Mouse (Mus musculus) midbrain, embryonic 12.5 days (tissue): Measurements from ENCODE around the gene Appbp2. TPM values are rescaled to one million over a fixed set of nuclear protein-coding genes. Genes with fewer than 3 reads are reported as not detected.
A peak's percentile ranks its signal among the peaks of the same experiment; 100 is the strongest.

Experiments
- ATAC-seq: fragments of 200-750 bp; cut with Nextera tagmentation; 2 replicates; pipeline ENCODE4 v1.8.0; 2017; ENCODE audit warnings: low read depth, moderate TSS enrichment, moderate library complexity; ENCODE audit not compliant: low FRiP score
- H3K27ac ChIP-seq: fragments of 300-500 bp; sonication (generic); replicated peaks from 2 replicates; pipeline ENCODE4 v1.5.1; 2016; ENCODE audit warnings: mild to moderate bottlenecking
- H3K27me3 ChIP-seq: fragments of 300-500 bp; sonication (generic); 2 replicates; pipeline ENCODE4 v1.6.1; 2016; ENCODE audit warnings: mild to moderate bottlenecking
- H3K36me3 ChIP-seq: fragments of 300-500 bp; sonication (generic); 2 replicates; pipeline ENCODE4 v1.6.1; 2016
- H3K4me1 ChIP-seq: fragments of 300-500 bp; sonication (generic); 2 replicates; pipeline ENCODE4 v1.6.1; 2016
- H3K4me2 ChIP-seq: fragments of 300-500 bp; sonication (generic); replicated peaks from 2 replicates; pipeline ENCODE4 v1.6.1; 2016; ENCODE audit warnings: mild to moderate bottlenecking, moderate library complexity
- H3K4me3 ChIP-seq: fragments of 300-500 bp; sonication (generic); 2 replicates; pipeline ENCODE4 v1.5.1; 2016; ENCODE audit warnings: mild to moderate bottlenecking
- H3K9ac ChIP-seq: fragments of 300-500 bp; sonication (generic); replicated peaks from 2 replicates; pipeline ENCODE4 v1.6.1; 2016; ENCODE audit warnings: mild to moderate bottlenecking, moderate library complexity
- H3K9me3 ChIP-seq: fragments of 300-500 bp; sonication (generic); 2 replicates; pipeline ENCODE4 v1.6.1; 2016; ENCODE audit warnings: mild to moderate bottlenecking
- WGBS: fragments of 180-500 bp; shearing (Covaris S2); methylation state at CpG from one replicate; pipeline ENCODE4 v1.1.7; 2016; 5-methylcytosine and 5-hydroxymethylcytosine counted together
- polyA plus RNA-seq: library from polyadenylated mRNA; unstranded; fragments of >200 nt; fragmentation: Nextera tagmentation; extraction: Ambion mirVana; gene quantifications from 2 replicates; pipeline ENCODE4 v1.2.1, GENCODE M21; 2016

Gene Appbp2
- 55.8 and 56.0 TPM in 2 replicates for polyA plus RNA-seq

- 6% methylated on average over 47 of the region's 48 CpGs for WGBS
- Histone ChIP-seq H3K9me3 (no peaks in the 10 kb centered on the region), H3K4me3 (peak within 1 kb of the TSS; percentile 89), H3K9ac (peak within 1 kb of the TSS; percentile 87), H3K27ac (peak within 1 kb of the TSS; percentile 100), H3K4me1 (peaks cover 12% of the 10 kb centered on the region), H3K36me3 (peaks cover 7% of the 10 kb centered on the region; the same call in 1 of the 2 replicates), H3K27me3 (no peaks in the 10 kb centered on the region), H3K4me2 (peak within 1 kb of the TSS; percentile 71)
- peak; percentile 97 for ATAC-seq
Observed at GRCm38 (mm10) chr11:85234990-85235841, at the start of gene Appbp2. Gene Appbp2, minus strand, starts transcription at chr11:85235130.

- H3K9me3 ChIP-seq: no peaks in the 10 kb centered on the region
- no peaks in the 10 kb centered on the region for H3K27me3 ChIP-seq
- no peaks in the 10 kb centered on the region for H3K4me1 ChIP-seq
- no peak overlapping the region for H3K4me2 ChIP-seq
- H3K9ac ChIP-seq: no peak overlapping the region
- H3K4me3 ChIP-seq: no peak overlapping the region
- ATAC-seq: no peak
- no peak overlapping the region for H3K27ac ChIP-seq
- 77% methylated on average over 15 of the region's 15 CpGs for WGBS
- H3K36me3 ChIP-seq: no peaks in the 10 kb centered on the region
Observed at GRCm38 (mm10) chr11:85281219-85281878, 46.4 kb upstream of the Appbp2 start.

- H3K36me3 ChIP-seq: no peaks in the 10 kb centered on the region
- H3K27me3 ChIP-seq: no peaks in the 10 kb centered on the region
- H3K4me1 ChIP-seq: no peaks in the 10 kb centered on the region
- no peaks in the 10 kb centered on the region for H3K9me3 ChIP-seq
- H3K9ac ChIP-seq: no peak overlapping the region
- no peak overlapping the region for H3K27ac ChIP-seq
- no peak for ATAC-seq
- no peak overlapping the region for H3K4me2 ChIP-seq
- WGBS: 66% methylated on average over 1 of the region's 1 CpGs
- no peak overlapping the region for H3K4me3 ChIP-seq
Observed at GRCm38 (mm10) chr11:85278175-85278574, 43.2 kb upstream of the Appbp2 start.

- Histone ChIP-seq H3K4me2 (no peak overlapping the region), H3K36me3 (no peaks in the 10 kb centered on the region), H3K9ac (no peak overlapping the region), H3K27me3 (no peaks in the 10 kb centered on the region), H3K4me1 (no peaks in the 10 kb centered on the region), H3K4me3 (no peak overlapping the region), H3K27ac (no peak overlapping the region), H3K9me3 (no peaks in the 10 kb centered on the region)
- WGBS: 82% methylated on average over 5 of the region's 5 CpGs
- ATAC-seq: no peak
Observed at GRCm38 (mm10) chr11:85277609-85278008, 42.7 kb upstream of the Appbp2 start.

- 88% methylated on average over 5 of the region's 5 CpGs for WGBS
- H3K27me3 ChIP-seq: no peaks in the 10 kb centered on the region
- H3K4me3 ChIP-seq: no peak overlapping the region
- H3K9ac ChIP-seq: no peak overlapping the region
- no peaks in the 10 kb centered on the region for H3K9me3 ChIP-seq
- no peaks in the 10 kb centered on the region for H3K36me3 ChIP-seq
- no peaks in the 10 kb centered on the region for H3K4me1 ChIP-seq
- no peak overlapping the region for H3K4me2 ChIP-seq
- no peak overlapping the region for H3K27ac ChIP-seq
- no peak for ATAC-seq
Observed at GRCm38 (mm10) chr11:85275151-85275550, 40.2 kb upstream of the Appbp2 start.

- ATAC-seq: no peak
- Histone ChIP-seq H3K27ac (no peak overlapping the region), H3K4me3 (no peak overlapping the region)
Observed at GRCm38 (mm10) chr11:85273299-85273698, 38.4 kb upstream of the Appbp2 start.

GRCm38 (mm10) chr11:85270631-85271030 is 35.7 kb upstream of the Appbp2 start:
- H3K9me3 ChIP-seq: no peaks in the 10 kb centered on the region
- no peaks in the 10 kb centered on the region for H3K27me3 ChIP-seq
- no peak overlapping the region for H3K9ac ChIP-seq
- no peak overlapping the region for H3K4me3 ChIP-seq
- H3K4me2 ChIP-seq: no peak overlapping the region
- H3K27ac ChIP-seq: no peak overlapping the region
- no peak for ATAC-seq
- 55% methylated on average over 3 of the region's 3 CpGs for WGBS
- no peaks in the 10 kb centered on the region for H3K36me3 ChIP-seq
- H3K4me1 ChIP-seq: no peaks in the 10 kb centered on the region

More at GRCm38 (mm10) chr11:85273299-85273698, 38.4 kb upstream of the Appbp2 start:
- Histone ChIP-seq H3K4me2 (no peak overlapping the region), H3K36me3 (no peaks in the 10 kb centered on the region), H3K27me3 (no peaks in the 10 kb centered on the region), H3K9me3 (no peaks in the 10 kb centered on the region), H3K4me1 (no peaks in the 10 kb centered on the region), H3K9ac (no peak overlapping the region)
- 66% methylated on average over 6 of the region's 6 CpGs for WGBS

GRCm38 (mm10) chr11:85267393-85267792 is 32.5 kb upstream of the Appbp2 start:
- Histone ChIP-seq H3K27me3 (no peaks in the 10 kb centered on the region), H3K9me3 (no peaks in the 10 kb centered on the region), H3K4me3 (no peak overlapping the region), H3K36me3 (no peaks in the 10 kb centered on the region), H3K4me1 (no peaks in the 10 kb centered on the region), H3K4me2 (no peak overlapping the region), H3K9ac (no peak overlapping the region), H3K27ac (no peak overlapping the region)
- ATAC-seq: no peak
- 67% methylated on average over 1 of the region's 1 CpGs for WGBS

GRCm38 (mm10) chr11:85264635-85265034 is 29.7 kb upstream of the Appbp2 start:
- Histone ChIP-seq H3K27ac (no peak overlapping the region), H3K4me3 (no peak overlapping the region), H3K9ac (no peak overlapping the region), H3K4me1 (no peaks in the 10 kb centered on the region), H3K4me2 (no peak overlapping the region), H3K27me3 (no peaks in the 10 kb centered on the region), H3K36me3 (no peaks in the 10 kb centered on the region), H3K9me3 (no peaks in the 10 kb centered on the region)
- ATAC-seq: no peak
- WGBS: 63% methylated on average over 5 of the region's 5 CpGs

GRCm38 (mm10) chr11:85261192-85261591 is 26.3 kb upstream of the Appbp2 start:
- Histone ChIP-seq H3K27me3 (no peaks in the 10 kb centered on the region), H3K4me1 (no peaks in the 10 kb centered on the region), H3K9ac (no peak overlapping the region), H3K4me3 (no peak overlapping the region), H3K36me3 (no peaks in the 10 kb centered on the region), H3K9me3 (no peaks in the 10 kb centered on the region), H3K27ac (no peak overlapping the region), H3K4me2 (no peak overlapping the region)
- 39% methylated on average over 7 of the region's 7 CpGs for WGBS
- no peak for ATAC-seq

- H3K27ac ChIP-seq: no peak overlapping the region
- H3K9me3 ChIP-seq: no peaks in the 10 kb centered on the region
- WGBS: 91% methylated on average over 11 of the region's 11 CpGs
- no peaks in the 10 kb centered on the region for H3K4me1 ChIP-seq
- no peaks in the 10 kb centered on the region for H3K27me3 ChIP-seq
- H3K9ac ChIP-seq: no peak overlapping the region
- no peak overlapping the region for H3K4me2 ChIP-seq
- H3K4me3 ChIP-seq: no peak overlapping the region
- H3K36me3 ChIP-seq: no peaks in the 10 kb centered on the region
- no peak for ATAC-seq
Observed at GRCm38 (mm10) chr11:85258966-85259365, 24.0 kb upstream of the Appbp2 start.

GRCm38 (mm10) chr11:85255471-85256027 is 20.6 kb upstream of the Appbp2 start:
- H3K27ac ChIP-seq: no peak overlapping the region
- no peaks in the 10 kb centered on the region for H3K27me3 ChIP-seq
- no peak overlapping the region for H3K4me2 ChIP-seq
- no peaks in the 10 kb centered on the region for H3K9me3 ChIP-seq
- no peaks in the 10 kb centered on the region for H3K36me3 ChIP-seq
- 70% methylated on average over 3 of the region's 3 CpGs for WGBS
- H3K4me3 ChIP-seq: no peak overlapping the region
- no peaks in the 10 kb centered on the region for H3K4me1 ChIP-seq
- no peak for ATAC-seq
- no peak overlapping the region for H3K9ac ChIP-seq
